Mouse (Mus musculus): ENCODE data around the gene Trpv4. TPM values are rescaled to one million over a fixed set of nuclear protein-coding genes. Genes with fewer than 3 reads are reported as not detected.

Trpv4 gene
- 10.8 and 13.9 TPM in 2 replicates for polyA plus RNA-seq (2015; fragmentation: Nextera tagmentation; extraction: Ambion mirVana)

DNA sequence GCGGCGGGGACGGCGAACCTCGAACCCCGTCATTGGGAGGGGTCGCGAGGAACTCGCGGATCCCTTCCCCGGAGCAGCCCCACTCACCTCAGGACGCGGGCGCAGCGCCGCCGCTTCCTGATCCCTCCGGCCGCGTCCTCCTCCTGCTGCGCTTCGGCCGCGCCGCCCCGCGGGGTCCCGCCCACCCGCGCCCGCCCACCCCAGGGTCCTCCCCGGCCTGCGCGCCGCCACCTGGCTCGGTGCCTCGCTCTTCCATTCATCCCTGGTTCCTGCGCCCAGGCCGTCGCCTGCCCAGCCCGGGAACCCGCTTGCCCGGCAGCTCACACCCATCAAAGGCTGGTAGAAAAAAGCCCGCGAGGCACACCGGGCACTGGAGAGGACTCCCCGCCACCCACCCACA lies at the start of gene Trpv4:
Trpv4 (minus strand) TSS at position 167 of the 400 bp plus-strand sequence.
- peak within 1 kb of the TSS; percentile 76 for H3K9ac ChIP-seq
- H3K4me1 ChIP-seq = peaks cover 29% of the 10 kb centered on the region
- peak within 1 kb of the TSS; percentile 96 for H3K4me2 ChIP-seq
- H3K9me3 ChIP-seq = no peaks in the 10 kb centered on the region
- ATAC-seq (ENCODE audit: insufficient number of reproducible peaks, insufficient read depth, low FRiP score, low TSS enrichment, low read depth) = peak; percentile 48; the same call in 1 of the 2 replicates
- H3K27me3 ChIP-seq = peaks cover 47% of the 10 kb centered on the region
- no peaks in the 10 kb centered on the region for H3K36me3 ChIP-seq
- under 1% methylated on average over 42 of the region's 47 CpGs for WGBS
- no peak within 1 kb of the TSS for H3K27ac ChIP-seq
- peak within 1 kb of the TSS; percentile 60 for H3K4me3 ChIP-seq

DNA sequence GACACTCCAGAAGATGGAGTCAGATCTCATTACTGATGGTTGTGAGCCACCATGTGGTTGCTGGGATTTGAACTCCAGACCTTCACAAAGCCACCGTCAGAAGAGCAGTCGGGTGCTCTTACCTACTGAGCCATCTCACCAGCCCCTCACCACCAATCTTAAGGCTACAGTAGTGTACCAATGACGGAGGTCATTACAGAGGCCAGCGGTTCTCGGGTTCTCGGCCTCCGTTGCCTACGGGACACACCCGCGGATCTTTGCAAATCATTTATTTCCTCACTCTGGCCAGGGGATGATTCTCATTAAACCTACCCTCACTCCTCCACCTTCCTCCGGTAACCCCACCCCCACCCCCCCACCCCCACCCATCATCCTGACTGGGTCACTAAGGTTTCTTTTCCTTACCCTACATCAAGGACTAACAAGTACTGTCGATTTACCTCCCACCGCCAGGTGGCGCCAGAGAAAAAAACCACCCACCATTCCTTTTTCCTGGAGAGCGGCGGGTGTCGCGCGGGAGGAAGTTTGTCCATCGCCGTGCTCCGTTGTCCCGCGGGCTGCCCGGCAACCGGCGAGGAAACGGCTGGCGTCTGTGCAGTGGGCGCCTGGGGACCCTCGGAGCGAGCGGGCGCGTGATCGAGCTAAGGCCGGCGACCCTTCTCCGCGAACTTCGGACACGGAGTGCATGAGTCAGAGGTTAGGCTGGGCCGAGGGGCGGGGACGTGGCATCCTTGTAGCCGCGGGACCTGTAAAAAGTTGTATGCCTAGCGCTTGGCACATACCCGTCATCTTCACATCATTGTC lies 49.2 kb upstream of the Trpv4 start, which contains the start of gene Tchp:
Tchp (plus strand) TSS at position 496 of the 804 bp plus-strand sequence.
- Histone ChIP-seq H3K9ac (peak within 1 kb of the TSS; percentile 81), H3K27ac (no peak within 1 kb of the TSS), H3K9me3 (no peaks in the 10 kb centered on the region), H3K4me1 (peaks cover 7% of the 10 kb centered on the region), H3K36me3 (peaks cover 33% of the 10 kb centered on the region), H3K4me3 (peak within 1 kb of the TSS; percentile 85), H3K27me3 (no peaks in the 10 kb centered on the region), H3K4me2 (peak within 1 kb of the TSS; percentile 77)
- 2% methylated on average over 49 of the region's 49 CpGs for WGBS
- ATAC-seq (ENCODE audit: insufficient number of reproducible peaks, insufficient read depth, low FRiP score, low TSS enrichment, low read depth) = peak; percentile 66; the same call in 1 of the 2 replicates

DNA sequence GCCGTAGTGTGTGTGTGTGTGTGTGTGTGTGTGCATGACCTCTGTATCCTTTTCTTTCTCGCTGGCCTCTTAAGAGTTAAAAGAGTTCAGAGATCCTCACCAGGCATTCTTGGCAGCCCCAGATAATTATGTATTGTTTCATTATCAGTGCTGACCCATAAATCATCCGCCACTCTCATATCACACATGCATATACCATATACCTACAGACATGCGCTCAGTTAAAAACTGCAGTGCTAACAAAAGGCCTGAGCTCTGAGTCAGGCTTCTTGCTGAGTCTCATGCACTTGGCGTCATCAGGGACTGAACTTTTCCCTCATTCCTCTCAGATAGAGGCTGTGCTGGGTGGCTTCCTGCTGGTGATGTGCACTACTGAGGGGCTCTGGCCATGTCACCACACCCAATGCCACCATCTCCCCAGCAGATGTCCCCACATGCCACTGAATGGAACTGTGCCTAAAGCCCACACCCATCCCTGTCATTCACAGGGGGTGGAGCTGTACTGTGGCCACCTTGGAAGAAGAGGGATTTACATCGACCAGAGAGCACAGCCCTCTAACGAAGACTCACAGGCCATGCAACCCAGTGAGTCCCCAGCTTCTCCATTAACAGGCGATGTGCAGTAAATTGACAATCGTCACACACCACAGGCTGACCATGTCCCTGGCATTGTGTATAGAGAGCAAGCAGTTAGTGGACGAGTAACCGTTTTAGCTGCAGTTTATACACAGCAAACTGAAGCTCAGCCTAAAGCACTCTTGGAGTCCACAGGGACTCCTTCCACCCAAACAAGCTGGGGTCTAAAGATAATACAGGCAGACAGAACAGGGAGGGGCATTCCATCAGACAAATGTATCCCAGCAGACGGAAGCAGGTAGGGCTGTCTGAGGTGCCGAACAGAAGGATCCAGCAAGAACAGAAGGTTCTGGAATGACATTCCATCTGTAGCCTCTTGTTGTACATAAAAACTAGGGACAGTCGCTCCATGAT lies 44.5 kb upstream of the Trpv4 start:
- H3K4me2 ChIP-seq = no peak overlapping the region
- no peaks in the 10 kb centered on the region for H3K36me3 ChIP-seq
- ATAC-seq (ENCODE audit: insufficient number of reproducible peaks, insufficient read depth, low FRiP score, low TSS enrichment, low read depth) = no peak
- H3K27me3 ChIP-seq = no peaks in the 10 kb centered on the region
- no peak overlapping the region for H3K9ac ChIP-seq
- H3K9me3 ChIP-seq = no peaks in the 10 kb centered on the region
- H3K27ac ChIP-seq = no peak overlapping the region
- WGBS = 65% methylated on average over 14 of the region's 14 CpGs
- H3K4me3 ChIP-seq = no peak overlapping the region
- no peaks in the 10 kb centered on the region; the same call in 1 of the 2 replicates for H3K4me1 ChIP-seq

DNA sequence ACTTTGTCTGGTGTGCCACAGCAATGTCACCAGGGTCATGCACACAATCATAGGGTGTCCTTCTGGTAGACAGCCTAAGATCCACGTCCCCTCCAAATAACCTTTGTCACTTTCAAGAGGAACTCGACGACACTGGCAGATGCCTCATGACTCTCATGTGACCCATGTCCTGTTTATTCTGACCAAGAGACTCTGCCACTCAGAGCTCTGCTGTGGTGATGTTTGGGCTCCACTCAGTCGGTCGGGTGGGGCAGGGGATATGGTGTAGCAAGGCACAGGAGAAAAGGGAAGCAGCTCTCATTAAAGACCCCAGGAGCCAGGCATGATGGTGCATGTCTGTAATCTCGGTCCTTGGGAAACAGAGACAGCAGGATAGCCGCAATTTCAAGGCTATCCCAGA lies 40.8 kb upstream of the Trpv4 start:
- no peak overlapping the region for H3K4me3 ChIP-seq
- 62% methylated on average over 7 of the region's 7 CpGs for WGBS
- no peak for ATAC-seq (ENCODE audit: insufficient number of reproducible peaks, insufficient read depth, low FRiP score, low TSS enrichment, low read depth)

DNA sequence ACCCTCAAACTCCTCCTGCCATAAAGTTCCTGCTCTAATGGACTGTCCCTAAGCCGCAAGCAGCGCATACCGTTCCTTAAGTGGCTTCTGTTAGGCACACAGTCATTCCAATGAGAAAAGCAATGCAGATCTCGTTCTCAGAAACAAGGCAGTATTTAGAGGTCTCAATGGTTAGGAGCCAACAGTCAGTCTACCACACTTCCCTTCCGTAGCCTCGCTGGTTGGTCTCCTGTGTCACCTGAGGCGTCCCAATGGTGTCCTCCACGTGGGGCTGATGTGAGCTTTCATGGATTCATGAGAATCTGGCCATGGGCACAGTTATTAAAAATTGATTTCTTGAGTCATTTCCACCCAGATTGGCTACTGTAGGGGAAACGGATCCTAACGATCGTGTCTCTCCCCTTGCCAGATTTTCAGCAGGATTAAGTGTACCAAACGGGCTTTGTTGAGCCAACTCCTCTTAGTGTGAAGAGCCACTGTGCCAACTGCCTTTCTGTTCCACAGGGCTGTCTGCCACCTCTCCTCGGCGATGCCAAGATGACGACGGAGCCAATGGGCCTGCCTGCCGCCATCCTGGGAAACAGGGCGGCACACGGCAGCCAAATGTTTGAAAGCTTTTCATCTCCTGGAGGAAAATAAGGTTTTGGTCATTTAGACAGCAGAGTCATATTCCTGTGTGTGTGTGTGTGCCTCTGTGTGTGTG lies 40.0 kb upstream of the Trpv4 start:
- Histone ChIP-seq H3K4me2 (no peak overlapping the region), H3K27ac (no peak overlapping the region), H3K9me3 (no peaks in the 10 kb centered on the region), H3K4me1 (no peaks in the 10 kb centered on the region; the same call in 1 of the 2 replicates), H3K9ac (no peak overlapping the region), H3K36me3 (no peaks in the 10 kb centered on the region), H3K4me3 (no peak overlapping the region), H3K27me3 (peaks cover 3% of the 10 kb centered on the region; the same call in 1 of the 2 replicates)
- no peak for ATAC-seq (ENCODE audit: insufficient number of reproducible peaks, insufficient read depth, low FRiP score, low TSS enrichment, low read depth)
- 86% methylated on average over 19 of the region's 19 CpGs for WGBS

More for the DNA sequence above, 40.8 kb upstream of the Trpv4 start:
- no peaks in the 10 kb centered on the region; the same call in 1 of the 2 replicates for H3K4me1 ChIP-seq
- no peak overlapping the region for H3K4me2 ChIP-seq
- peaks cover under 1% of the 10 kb centered on the region; the same call in 1 of the 2 replicates for H3K27me3 ChIP-seq
- no peaks in the 10 kb centered on the region for H3K9me3 ChIP-seq
- no peak overlapping the region for H3K27ac ChIP-seq
- no peak overlapping the region for H3K9ac ChIP-seq
- no peaks in the 10 kb centered on the region for H3K36me3 ChIP-seq

DNA sequence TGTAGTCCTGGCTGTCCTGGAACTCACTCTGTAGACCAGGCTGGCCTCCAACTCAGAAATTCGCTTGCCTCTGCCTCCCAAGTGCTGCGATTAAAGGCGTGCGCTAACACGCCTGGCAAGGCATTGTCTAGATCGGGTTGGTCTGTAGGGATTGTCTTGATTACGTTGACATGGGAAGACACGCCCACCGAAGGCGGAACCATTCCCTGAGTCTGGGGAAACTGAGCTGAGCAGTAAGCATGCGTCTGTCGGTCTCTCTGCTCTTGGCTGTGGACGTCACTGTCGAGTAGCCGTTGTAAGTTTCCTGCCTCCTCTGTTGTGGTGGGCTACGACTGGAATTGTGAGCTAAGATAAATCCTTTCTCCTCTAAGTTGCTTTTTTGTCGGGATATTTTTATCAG lies 38.7 kb upstream of the Trpv4 start:
- Histone ChIP-seq H3K9me3 (no peaks in the 10 kb centered on the region), H3K27ac (no peak overlapping the region), H3K4me2 (no peak overlapping the region), H3K4me1 (no peaks in the 10 kb centered on the region; the same call in 1 of the 2 replicates), H3K9ac (no peak overlapping the region), H3K27me3 (peaks cover 3% of the 10 kb centered on the region; the same call in 1 of the 2 replicates), H3K36me3 (no peaks in the 10 kb centered on the region), H3K4me3 (no peak overlapping the region)
- no peak for ATAC-seq (ENCODE audit: insufficient number of reproducible peaks, insufficient read depth, low FRiP score, low TSS enrichment, low read depth)
- 83% methylated on average over 17 of the region's 17 CpGs for WGBS

DNA sequence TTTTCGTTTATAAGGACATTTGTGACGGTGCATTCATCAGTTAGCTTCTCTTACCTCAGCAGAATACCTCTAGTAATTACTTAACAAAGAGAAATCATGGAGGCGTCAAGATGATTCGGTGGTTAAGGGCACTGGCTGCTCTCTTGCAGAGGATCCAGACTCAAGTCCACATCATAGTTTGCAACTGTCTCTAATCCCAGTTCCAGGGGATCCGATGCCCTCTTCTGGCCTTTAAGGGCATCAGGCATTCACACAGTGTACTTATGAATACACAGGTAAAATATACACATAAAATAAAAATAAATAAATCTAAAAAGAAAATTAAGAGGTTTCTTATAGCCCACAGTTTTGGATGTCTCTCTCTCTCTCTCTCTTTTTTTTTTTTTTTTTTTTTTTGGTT lies 37.6 kb upstream of the Trpv4 start:
- H3K27ac ChIP-seq = no peak overlapping the region
- no peak for ATAC-seq (ENCODE audit: insufficient number of reproducible peaks, insufficient read depth, low FRiP score, low TSS enrichment, low read depth)
- H3K9me3 ChIP-seq = no peaks in the 10 kb centered on the region
- no peak overlapping the region for H3K4me2 ChIP-seq
- no peak overlapping the region for H3K4me3 ChIP-seq
- H3K9ac ChIP-seq = no peak overlapping the region
- 69% methylated on average over 5 of the region's 5 CpGs for WGBS
- no peaks in the 10 kb centered on the region for H3K36me3 ChIP-seq
- peaks cover 4% of the 10 kb centered on the region for H3K4me1 ChIP-seq
- H3K27me3 ChIP-seq = peaks cover 3% of the 10 kb centered on the region; the same call in 1 of the 2 replicates

DNA sequence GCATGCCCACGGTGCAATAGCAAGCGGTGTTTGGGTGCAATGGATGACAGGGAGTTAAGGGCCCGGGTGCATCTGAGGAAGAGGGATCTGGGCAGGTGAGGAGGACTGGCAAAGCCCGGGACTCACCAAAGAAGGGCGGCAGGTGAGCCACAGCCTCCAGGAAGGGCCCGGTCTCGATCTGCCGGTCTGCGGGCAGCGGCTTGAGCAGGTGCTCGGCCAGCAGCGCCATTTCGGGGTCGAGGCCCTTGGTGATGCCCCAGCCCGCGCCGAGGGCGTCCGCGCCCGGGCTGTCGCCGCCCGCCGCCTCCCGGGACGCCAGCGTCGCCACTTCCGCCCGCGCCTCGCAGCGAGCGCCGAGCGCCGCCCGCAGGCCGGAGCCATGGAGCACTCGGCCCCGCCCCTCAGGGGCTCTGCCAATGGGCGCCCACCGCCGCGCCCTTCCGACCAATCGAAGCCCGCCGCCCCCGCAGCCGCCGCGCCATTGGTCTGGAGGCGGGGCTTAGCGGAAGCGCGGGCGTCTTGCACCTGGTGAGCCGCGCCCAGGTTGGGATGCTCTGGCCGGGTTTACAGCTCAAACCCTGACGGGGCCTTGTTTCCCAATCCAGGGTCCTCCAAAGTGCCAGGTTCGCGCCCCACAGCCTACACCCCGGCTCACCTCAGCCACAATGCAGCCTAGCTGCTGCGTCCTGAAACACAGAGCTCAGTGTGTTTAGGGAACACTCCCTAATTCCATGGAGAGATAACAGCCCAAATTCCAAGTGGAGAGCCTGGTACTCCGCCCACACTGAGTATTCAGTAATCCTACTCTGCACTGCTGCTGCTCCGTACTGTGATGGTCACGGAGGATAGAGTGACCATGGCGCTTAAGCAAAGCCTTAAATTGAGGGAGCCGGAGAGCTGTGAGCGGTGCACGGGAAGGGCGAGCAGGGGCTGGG lies 32.7 kb upstream of the Trpv4 start, which contains the start of gene Gltp:
Gltp (minus strand) TSS at position 352 of the 935 bp plus-strand sequence.
- ATAC-seq (ENCODE audit: insufficient number of reproducible peaks, insufficient read depth, low FRiP score, low TSS enrichment, low read depth) = peak; percentile 92
- Histone ChIP-seq H3K4me1 (peaks cover 16% of the 10 kb centered on the region), H3K27ac (no peak within 1 kb of the TSS), H3K4me3 (peak within 1 kb of the TSS; percentile 75), H3K9ac (peak within 1 kb of the TSS; percentile 85), H3K27me3 (peaks cover 3% of the 10 kb centered on the region; the same call in 1 of the 2 replicates), H3K9me3 (no peaks in the 10 kb centered on the region), H3K4me2 (peak within 1 kb of the TSS; percentile 88), H3K36me3 (no peaks in the 10 kb centered on the region)
- WGBS = 3% methylated on average over 75 of the region's 75 CpGs

DNA sequence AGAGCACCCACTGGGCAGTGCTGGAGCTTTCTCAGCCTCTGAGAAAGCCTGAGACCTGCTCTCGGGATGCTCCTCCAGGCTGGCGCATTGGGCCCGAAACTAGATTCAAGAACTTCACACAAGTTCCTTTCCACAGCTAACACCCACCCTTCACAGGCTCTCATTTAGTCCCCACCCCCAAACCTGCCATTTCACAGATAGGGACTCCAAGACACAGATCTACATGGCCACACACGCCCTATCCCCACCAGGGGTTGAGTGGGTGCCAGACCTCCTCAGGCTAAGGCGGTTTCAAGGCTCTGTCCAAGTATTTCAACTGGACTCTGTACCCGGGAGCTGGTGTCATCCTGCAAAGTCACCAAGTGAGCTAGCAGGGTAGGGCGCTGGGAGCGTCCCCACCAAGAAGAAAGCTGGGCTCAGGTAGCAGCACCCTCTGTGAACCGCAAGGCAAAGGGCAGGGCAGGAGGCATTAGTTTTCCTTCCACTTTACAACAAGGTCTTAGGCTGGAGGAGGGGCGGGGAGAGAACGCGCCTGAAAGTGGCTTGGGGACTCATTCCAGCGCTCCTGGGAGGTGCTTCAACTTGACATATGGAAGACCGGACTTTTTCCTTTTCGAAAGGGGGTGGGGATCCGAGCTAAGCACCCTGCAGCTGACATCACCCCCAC lies 31.6 kb upstream of the Trpv4 start:
- peaks cover 16% of the 10 kb centered on the region for H3K4me1 ChIP-seq
- ATAC-seq (ENCODE audit: insufficient number of reproducible peaks, insufficient read depth, low FRiP score, low TSS enrichment, low read depth) = no peak
- no peaks in the 10 kb centered on the region for H3K9me3 ChIP-seq
- H3K27me3 ChIP-seq = peaks cover 3% of the 10 kb centered on the region; the same call in 1 of the 2 replicates
- peak overlapping the region; percentile 88 for H3K4me2 ChIP-seq
- H3K27ac ChIP-seq = no peak overlapping the region
- H3K36me3 ChIP-seq = no peaks in the 10 kb centered on the region
- peak overlapping the region; percentile 75 for H3K4me3 ChIP-seq
- WGBS = 18% methylated on average over 16 of the region's 16 CpGs
- H3K9ac ChIP-seq = peak overlapping the region; percentile 85

All from embryonic facial prominence, embryonic 13.5 days (tissue).